Mouse (Mus musculus): Measurements from ENCODE around the gene Med27.

The Med27 gene

DNA sequence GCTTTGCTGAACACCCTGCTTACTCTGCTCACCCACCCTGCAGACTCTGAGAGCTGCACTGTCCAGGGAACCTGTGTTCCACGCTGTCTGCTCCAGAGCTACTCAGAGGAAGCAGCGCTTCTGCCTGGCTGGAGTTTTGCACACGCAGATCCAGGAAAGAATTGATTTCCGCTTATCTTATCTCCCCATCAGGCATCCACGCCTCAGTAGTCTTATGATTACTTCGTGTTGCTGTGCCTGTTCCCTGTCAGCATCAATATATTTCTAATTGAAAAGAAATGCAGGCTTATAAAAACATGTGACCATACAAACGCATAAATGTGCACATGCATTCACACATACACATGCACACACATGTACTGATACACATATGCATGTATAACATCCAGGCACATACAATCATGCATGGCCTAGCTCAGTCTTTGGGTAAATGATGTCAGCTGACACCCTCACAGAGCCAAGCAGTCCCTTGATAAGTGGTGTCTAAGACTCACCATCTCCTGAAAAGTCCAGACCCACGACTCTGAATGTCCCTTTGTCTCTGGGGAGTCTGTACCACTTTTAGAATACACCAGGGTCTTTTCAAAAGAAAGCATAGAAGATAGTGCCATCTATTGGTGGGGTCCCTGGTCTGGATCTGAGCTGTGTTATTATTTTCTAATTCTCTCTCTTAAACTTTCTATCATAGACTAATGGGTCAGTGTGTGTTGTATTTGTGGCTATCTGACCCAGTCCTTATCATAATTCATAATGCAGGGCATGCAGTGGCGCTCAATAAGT lies 225.5 kb downstream of the Med27 start:
- no peak for DNase-seq (ENCODE audit: low spot score)

DNA sequence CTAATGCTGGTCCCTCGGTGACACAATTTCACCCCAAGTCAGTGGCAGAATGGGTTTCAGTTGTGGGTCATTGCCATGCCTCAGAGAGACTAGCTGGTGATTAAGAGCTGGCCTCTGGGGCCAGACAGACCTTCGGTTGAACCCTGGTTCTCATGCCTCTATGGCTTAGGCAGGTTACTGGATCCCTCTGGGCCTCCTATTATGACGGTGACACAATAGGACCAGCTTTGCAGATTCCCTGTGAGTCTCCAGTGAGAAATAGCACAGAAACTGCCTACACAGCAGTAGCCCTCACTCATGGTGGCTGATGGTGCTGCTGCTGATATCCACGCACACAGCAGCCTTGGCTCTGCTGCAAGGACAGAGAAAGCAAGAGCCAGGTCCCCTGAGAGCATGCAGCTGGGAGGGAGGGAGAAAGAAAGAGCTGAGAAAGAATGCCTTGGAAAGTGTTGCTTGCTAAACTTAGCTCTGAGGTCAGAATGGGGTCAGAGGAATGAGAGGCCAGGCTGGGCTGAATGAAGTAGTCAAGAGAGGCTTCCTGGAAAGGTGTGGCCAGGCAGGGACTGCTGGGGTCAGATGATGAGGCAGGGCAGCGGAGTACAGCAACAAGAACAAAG lies 226.3 kb downstream of the Med27 start:
- DNase-seq (ENCODE audit: low spot score) = no peak

DNA sequence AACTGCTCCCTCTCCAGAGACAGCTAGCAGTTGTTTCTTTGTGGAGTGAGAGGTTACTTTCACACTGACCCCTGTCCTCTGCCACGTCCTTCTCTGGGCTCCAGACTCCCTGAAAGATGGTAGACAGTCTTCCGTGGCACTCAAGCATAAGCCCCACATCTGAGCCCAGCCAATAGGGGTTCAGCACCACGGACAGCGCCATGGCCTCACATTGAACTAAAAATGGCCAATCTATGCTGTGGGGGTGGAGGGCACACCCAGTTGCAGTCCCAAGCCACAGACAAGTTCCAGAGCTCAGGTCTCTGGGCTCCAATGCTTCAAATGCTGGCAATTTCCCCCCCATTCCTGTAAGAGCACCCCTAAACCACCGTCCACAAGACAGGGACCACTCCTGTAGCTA lies 227.0 kb downstream of the Med27 start:
- peak; percentile 54 for DNase-seq (ENCODE audit: low spot score)

DNA sequence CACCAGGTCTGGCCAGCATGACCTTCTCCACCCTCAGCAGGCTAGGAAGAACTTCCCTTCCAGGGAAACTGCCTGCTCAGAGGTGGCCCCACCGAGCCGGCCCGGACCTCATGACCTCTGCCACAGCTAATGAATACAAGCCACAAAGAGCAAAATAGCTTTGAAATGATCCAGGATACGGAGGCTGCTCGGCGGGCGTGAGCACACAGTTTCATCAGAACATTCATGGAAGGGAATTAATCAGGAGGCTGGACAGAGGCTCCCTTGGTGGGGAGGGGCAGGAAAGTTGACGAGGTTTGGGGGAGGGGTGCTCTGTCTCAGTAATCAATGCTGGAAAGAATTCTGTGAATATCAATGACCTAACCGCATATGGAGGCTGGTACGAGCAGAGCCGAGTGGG lies 227.6 kb downstream of the Med27 start:
- no peak for DNase-seq (ENCODE audit: low spot score)
